Mouse (Mus musculus): ENCODE results near the gene 9330182L06Rik. TPM values are rescaled to one million over a fixed set of nuclear protein-coding genes. Genes with fewer than 3 reads are reported as not detected.

9330182L06Rik gene
- polyA plus RNA-seq, 1 experiment from 2014 or later = 21.2 TPM

DNA sequence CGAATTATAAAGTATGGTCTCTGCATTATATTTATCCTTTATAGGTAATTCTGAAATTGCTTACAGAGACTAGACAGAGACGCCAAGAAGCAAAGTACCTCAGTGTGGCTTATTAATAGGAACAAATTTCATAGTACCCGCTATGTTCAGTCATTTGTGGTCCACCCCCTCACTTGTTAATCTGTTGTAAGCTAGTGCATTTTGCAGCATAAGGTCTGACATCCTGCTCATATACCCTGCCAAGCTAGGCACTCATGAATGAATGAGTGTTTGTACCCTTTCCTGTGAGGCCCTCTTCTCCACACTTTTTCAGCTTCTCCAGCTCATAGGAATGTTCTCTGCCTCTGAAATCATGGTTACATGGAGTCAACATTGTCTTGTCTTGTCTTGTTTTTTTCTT lies 105.2 kb downstream of the 9330182L06Rik start:
- Histone ChIP-seq H3K4me2 (no peak overlapping the region), H3K27ac (no peak overlapping the region), H3K9ac (no peak overlapping the region), H3K9me3 (no peaks in the 10 kb centered on the region), H3K27me3 (replicated peaks) (no peaks in the 10 kb centered on the region), H3K4me1 (peaks cover 6% of the 10 kb centered on the region; the same call in 1 of the 2 replicates), H3K36me3 (replicated peaks) (no peaks in the 10 kb centered on the region), H3K4me3 (no peak overlapping the region)
- no peak for ATAC-seq (replicated peaks)
- 89% methylated on average over 3 of the region's 3 CpGs for WGBS

- Histone ChIP-seq H3K9ac (no peak overlapping the region), H3K9me3 (no peaks in the 10 kb centered on the region), H3K27me3 (replicated peaks) (no peaks in the 10 kb centered on the region), H3K27ac (no peak overlapping the region), H3K4me1 (no peaks in the 10 kb centered on the region), H3K4me3 (no peak overlapping the region), H3K36me3 (replicated peaks) (no peaks in the 10 kb centered on the region), H3K4me2 (no peak overlapping the region)
- ATAC-seq (replicated peaks) = no peak
- WGBS = 88% methylated on average over 4 of the region's 4 CpGs
Observed at GRCm38 (mm10) chr5:9373341-9373740, 107.4 kb downstream of the 9330182L06Rik start.

DNA sequence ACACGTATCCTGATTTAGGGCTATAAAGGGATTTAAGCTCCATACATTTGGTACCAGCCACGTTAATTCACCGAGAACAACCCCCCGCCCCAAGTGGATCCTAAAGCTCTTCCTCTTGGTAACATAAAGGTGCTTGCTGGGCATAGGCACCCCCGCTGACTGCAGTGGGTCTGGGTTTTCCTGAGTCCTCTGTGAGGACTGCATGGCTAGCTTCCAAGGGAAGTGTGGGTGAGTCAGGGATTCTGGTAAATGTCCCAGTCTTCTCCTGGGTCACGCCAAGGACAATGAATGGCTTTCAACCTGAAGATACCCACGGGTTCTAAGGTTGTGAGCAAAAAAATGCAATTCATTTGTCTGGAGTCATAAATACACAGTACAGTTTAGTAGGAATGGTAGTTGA lies 124.0 kb downstream of the 9330182L06Rik start:
- WGBS = 86% methylated on average over 7 of the region's 7 CpGs
- no peak for ATAC-seq (replicated peaks)
- no peak overlapping the region for H3K9ac ChIP-seq
- H3K9me3 ChIP-seq = no peaks in the 10 kb centered on the region
- no peak overlapping the region for H3K27ac ChIP-seq
- no peaks in the 10 kb centered on the region for H3K27me3 ChIP-seq (replicated peaks)
- H3K4me2 ChIP-seq = no peak overlapping the region
- no peaks in the 10 kb centered on the region for H3K36me3 ChIP-seq (replicated peaks)
- no peak overlapping the region for H3K4me3 ChIP-seq
- H3K4me1 ChIP-seq = no peaks in the 10 kb centered on the region

GRCm38 (mm10) chr5:9391858-9392393 lies 126.0 kb downstream of the 9330182L06Rik start:
- Histone ChIP-seq H3K36me3 (replicated peaks) (no peaks in the 10 kb centered on the region), H3K27me3 (replicated peaks) (no peaks in the 10 kb centered on the region), H3K9me3 (no peaks in the 10 kb centered on the region), H3K9ac (no peak overlapping the region), H3K27ac (no peak overlapping the region), H3K4me2 (no peak overlapping the region), H3K4me3 (no peak overlapping the region), H3K4me1 (no peaks in the 10 kb centered on the region)
- ATAC-seq (replicated peaks) = no peak
- 57% methylated on average over 1 of the region's 1 CpGs for WGBS

DNA sequence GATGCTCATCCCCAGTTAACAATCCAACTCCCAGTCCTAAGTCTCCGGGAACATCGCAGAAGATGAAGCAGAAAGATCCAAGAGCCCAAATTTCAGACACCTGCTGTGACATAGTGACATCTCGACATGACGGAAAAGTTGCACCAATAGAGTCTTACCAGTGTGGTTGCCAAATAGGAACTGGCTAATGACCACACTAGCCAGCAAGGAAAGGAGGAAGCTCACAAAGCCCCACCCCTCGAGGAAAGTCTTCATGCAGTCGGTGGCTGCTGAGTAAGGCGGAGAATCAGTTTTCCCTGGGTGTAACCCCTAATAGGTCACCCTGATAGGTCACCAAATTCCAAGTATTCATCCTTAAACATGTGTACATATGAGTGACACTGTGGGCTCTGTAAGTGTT lies 151.2 kb downstream of the 9330182L06Rik start:
- H3K27me3 ChIP-seq (replicated peaks) = no peaks in the 10 kb centered on the region
- H3K36me3 ChIP-seq (replicated peaks) = no peaks in the 10 kb centered on the region
- no peaks in the 10 kb centered on the region for H3K9me3 ChIP-seq
- H3K4me2 ChIP-seq = no peak overlapping the region
- no peak overlapping the region for H3K27ac ChIP-seq
- ATAC-seq (replicated peaks) = no peak
- H3K9ac ChIP-seq = no peak overlapping the region
- 85% methylated on average over 7 of the region's 7 CpGs for WGBS
- H3K4me3 ChIP-seq = no peak overlapping the region
- no peaks in the 10 kb centered on the region for H3K4me1 ChIP-seq

DNA sequence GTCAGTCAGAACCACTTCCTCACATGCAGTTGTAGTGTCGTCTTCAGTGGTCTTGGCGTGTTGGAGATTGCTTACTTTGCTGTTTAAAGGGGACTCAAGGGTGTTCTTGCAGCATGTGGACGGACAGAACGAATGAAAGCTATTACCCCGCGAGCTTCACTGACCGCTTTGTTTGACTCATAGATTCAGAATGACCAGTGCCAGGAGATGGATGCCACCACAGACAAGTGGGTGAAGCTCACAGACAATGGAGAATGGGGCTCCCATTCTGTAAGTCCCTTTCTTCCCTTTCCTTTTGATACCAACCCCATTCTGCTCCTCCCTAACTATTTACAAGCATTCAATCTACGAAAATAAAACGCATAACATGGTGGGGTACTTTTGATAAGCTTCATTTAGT lies 151.9 kb downstream of the 9330182L06Rik start:
- ATAC-seq (replicated peaks) = no peak
- Histone ChIP-seq H3K27me3 (replicated peaks) (no peaks in the 10 kb centered on the region), H3K4me2 (no peak overlapping the region), H3K9me3 (no peaks in the 10 kb centered on the region), H3K4me3 (no peak overlapping the region), H3K36me3 (replicated peaks) (no peaks in the 10 kb centered on the region), H3K9ac (no peak overlapping the region), H3K4me1 (no peaks in the 10 kb centered on the region), H3K27ac (no peak overlapping the region)
- 83% methylated on average over 9 of the region's 9 CpGs for WGBS

DNA sequence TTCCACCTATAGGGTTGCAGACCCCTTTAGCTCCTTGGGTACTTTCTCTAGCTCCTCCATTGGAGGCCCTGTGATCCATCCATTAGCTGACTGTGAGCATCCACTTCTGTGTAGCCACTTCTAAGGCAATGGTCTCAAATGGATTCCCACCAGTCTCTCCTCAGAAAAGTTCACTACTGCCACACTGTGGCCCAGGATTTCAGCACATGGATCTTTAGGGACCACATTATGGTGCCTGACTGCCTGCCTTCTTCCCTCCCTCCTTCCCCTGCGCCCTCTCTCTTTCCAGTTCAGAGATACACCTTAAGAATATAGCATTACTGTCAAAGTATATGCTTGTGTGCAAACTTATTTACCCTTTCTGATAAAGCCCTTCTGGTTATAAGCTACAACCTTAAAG lies 154.0 kb downstream of the 9330182L06Rik start:
- H3K4me3 ChIP-seq = no peak overlapping the region
- peak; percentile 79 for ATAC-seq (replicated peaks)
- WGBS = 56% methylated on average over 1 of the region's 1 CpGs
- no peaks in the 10 kb centered on the region for H3K4me1 ChIP-seq
- no peaks in the 10 kb centered on the region for H3K27me3 ChIP-seq (replicated peaks)
- no peaks in the 10 kb centered on the region for H3K36me3 ChIP-seq (replicated peaks)
- H3K9me3 ChIP-seq = no peaks in the 10 kb centered on the region
- H3K9ac ChIP-seq = no peak overlapping the region
- no peak overlapping the region for H3K4me2 ChIP-seq
- no peak overlapping the region for H3K27ac ChIP-seq

DNA sequence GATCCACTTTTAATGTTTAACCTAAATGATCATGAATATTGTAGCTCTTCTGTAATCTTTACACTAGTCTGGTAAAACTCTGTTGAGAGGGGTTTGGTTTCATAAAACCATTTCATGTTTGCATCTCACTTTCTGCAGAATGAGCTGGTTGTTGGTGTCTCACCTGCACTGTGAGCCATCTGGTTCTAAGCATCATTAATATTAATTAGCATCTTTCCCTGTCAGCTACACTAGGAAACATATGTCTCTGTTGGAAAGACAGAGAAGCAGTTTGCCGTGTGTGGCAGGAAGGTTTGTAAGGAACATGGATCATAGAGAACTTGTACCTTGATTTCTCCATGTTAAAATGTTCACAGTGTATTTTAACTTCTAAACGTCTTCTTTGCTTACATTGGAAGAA lies 158.5 kb downstream of the 9330182L06Rik start:
- 0 out of 2 replicates have a peak, but pooled peaks have one; percentile 51 for ATAC-seq (replicated peaks)
- no peaks in the 10 kb centered on the region for H3K27me3 ChIP-seq (replicated peaks)
- no peaks in the 10 kb centered on the region for H3K36me3 ChIP-seq (replicated peaks)
- H3K9me3 ChIP-seq = no peaks in the 10 kb centered on the region
- no peak overlapping the region for H3K9ac ChIP-seq
- no peak overlapping the region for H3K27ac ChIP-seq
- no peak overlapping the region for H3K4me3 ChIP-seq
- no peaks in the 10 kb centered on the region for H3K4me1 ChIP-seq
- 51% methylated on average over 2 of the region's 2 CpGs for WGBS
- no peak overlapping the region for H3K4me2 ChIP-seq

DNA sequence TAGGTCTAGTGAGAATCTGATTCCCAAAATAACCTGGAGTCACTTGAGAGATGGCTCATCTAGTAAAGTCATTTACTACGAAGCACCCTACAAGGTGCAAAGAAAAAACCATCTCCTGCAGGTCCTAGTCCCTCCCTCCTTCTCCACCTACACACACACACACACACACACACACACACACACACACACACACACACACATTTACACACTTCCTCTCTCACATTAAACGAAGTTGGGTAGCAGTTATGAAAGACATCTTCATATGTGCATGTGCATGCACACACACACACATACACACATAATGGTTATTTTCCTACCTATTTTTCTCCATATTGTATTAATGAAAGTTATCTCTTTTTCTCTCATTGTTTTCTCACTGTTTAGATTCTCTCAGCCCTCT lies 161.2 kb downstream of the 9330182L06Rik start:
- H3K9ac ChIP-seq = no peak overlapping the region
- H3K36me3 ChIP-seq (replicated peaks) = 0 out of 2 replicates have a peak, but pooled peaks cover 4% of the 10 kb centered on the region
- no peaks in the 10 kb centered on the region for H3K4me1 ChIP-seq
- WGBS = 83% methylated on average over 2 of the region's 2 CpGs
- no peaks in the 10 kb centered on the region for H3K27me3 ChIP-seq (replicated peaks)
- no peaks in the 10 kb centered on the region for H3K9me3 ChIP-seq
- H3K4me3 ChIP-seq = no peak overlapping the region
- H3K4me2 ChIP-seq = no peak overlapping the region
- peak; percentile 40; the same call in 1 of the 2 replicates for ATAC-seq (replicated peaks)
- H3K27ac ChIP-seq = no peak overlapping the region

DNA sequence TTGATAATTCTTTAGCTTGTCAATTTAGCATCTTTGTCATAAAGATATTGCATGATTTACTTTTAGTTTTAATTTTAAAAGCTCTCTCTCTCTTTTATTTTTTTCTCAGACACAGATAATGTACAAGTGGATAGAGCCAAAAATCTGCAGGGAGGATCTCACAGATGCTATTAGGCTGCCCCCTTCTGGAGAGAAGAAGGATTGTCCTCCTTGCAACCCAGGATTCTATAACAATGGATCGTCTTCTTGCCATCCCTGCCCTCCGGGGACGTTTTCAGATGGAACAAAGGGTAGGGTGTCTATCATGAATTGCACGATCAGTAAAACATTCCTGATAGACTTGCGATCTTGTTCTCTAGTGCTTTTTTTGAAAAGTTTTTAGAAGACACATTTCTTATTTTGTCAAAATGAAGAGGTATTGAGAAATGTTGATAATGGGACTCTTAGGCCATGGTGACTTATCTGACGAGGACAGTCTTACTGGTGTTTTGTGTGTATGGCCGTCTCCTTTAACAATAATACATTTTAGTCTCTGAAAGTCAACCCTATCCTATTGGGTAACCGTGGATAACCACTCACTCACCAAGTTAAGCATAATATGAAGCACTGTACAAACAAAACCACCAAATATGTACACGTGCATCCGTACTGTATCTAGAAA lies 161.8 kb downstream of the 9330182L06Rik start:
- ATAC-seq (replicated peaks) = peak; percentile 82
- Histone ChIP-seq H3K9ac (no peak overlapping the region), H3K27ac (no peak overlapping the region), H3K4me3 (no peak overlapping the region), H3K4me2 (no peak overlapping the region), H3K4me1 (no peaks in the 10 kb centered on the region), H3K36me3 (replicated peaks) (0 out of 2 replicates have a peak, but pooled peaks cover 4% of the 10 kb centered on the region), H3K9me3 (no peaks in the 10 kb centered on the region), H3K27me3 (replicated peaks) (no peaks in the 10 kb centered on the region)
- 43% methylated on average over 10 of the region's 10 CpGs for WGBS

DNA sequence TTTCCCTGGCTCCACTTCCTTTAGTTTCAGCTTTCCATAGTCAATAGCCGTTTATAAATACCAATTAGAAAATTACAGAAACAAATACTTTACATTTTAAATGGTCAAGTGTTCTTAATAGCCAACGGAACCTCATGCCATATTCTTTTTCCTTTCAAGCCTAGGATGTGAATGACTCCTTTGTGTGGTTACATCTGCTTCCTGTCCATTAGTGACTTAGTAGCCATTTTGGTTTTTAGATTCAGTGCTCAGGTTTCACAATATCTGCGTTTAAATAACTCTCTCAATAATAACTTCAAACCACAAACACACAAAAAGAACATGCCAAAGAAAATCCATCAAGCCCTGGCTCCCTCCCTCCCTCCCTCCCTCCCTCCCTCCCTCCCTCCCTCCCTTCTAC lies 162.8 kb downstream of the 9330182L06Rik start:
- 0 out of 2 replicates have a peak, but pooled peaks cover 4% of the 10 kb centered on the region for H3K36me3 ChIP-seq (replicated peaks)
- no peaks in the 10 kb centered on the region for H3K9me3 ChIP-seq
- H3K4me3 ChIP-seq = no peak overlapping the region
- H3K27me3 ChIP-seq (replicated peaks) = no peaks in the 10 kb centered on the region
- ATAC-seq (replicated peaks) = no peak
- no peak overlapping the region for H3K9ac ChIP-seq
- no peaks in the 10 kb centered on the region for H3K4me1 ChIP-seq
- WGBS = 78% methylated on average over 3 of the region's 3 CpGs
- no peak overlapping the region for H3K4me2 ChIP-seq
- H3K27ac ChIP-seq = no peak overlapping the region

DNA sequence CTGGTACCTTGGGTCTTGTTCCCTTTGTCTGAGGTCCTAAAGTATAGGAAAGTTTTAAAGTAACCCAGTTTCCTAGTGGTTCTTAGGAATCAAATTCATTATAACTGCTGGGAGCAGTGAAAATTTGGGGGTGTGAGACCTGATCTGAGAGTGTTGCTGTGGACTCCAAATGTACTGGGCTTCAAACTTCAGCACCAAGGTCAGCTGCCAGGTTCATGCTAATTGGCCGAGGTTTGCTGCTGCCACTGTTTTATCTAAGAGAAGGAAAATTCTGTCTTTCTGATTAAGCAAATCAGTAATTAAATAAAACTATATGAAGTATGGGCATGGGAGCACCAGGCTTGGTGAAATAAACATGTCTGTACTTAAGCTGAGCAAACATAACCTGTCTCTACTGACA lies 180.2 kb downstream of the 9330182L06Rik start:
- Histone ChIP-seq H3K4me3 (no peak overlapping the region), H3K4me2 (no peak overlapping the region), H3K9ac (no peak overlapping the region), H3K36me3 (replicated peaks) (no peaks in the 10 kb centered on the region), H3K27ac (no peak overlapping the region), H3K9me3 (no peaks in the 10 kb centered on the region), H3K4me1 (no peaks in the 10 kb centered on the region), H3K27me3 (replicated peaks) (no peaks in the 10 kb centered on the region)
- ATAC-seq (replicated peaks) = no peak
- 35% methylated on average over 1 of the region's 1 CpGs for WGBS

- 87% methylated on average over 6 of the region's 6 CpGs for WGBS
- H3K9me3 ChIP-seq = no peaks in the 10 kb centered on the region
- no peak overlapping the region for H3K27ac ChIP-seq
- ATAC-seq (replicated peaks) = no peak
- no peak overlapping the region for H3K9ac ChIP-seq
- no peak overlapping the region for H3K4me2 ChIP-seq
- no peak overlapping the region for H3K4me3 ChIP-seq
- no peaks in the 10 kb centered on the region for H3K27me3 ChIP-seq (replicated peaks)
- H3K36me3 ChIP-seq (replicated peaks) = no peaks in the 10 kb centered on the region
- no peaks in the 10 kb centered on the region for H3K4me1 ChIP-seq
Observed at GRCm38 (mm10) chr5:9448931-9449330, 183.0 kb downstream of the 9330182L06Rik start.

All from midbrain, embryonic 15.5 days (tissue).